Mouse (Mus musculus): ENCODE measurements around the gene Pde9a. TPM values are rescaled to one million over a fixed set of nuclear protein-coding genes. Genes with fewer than 3 reads are reported as not detected.
A peak's percentile ranks its signal among the peaks of the same experiment; 100 is the strongest.

Pde9a gene
- polyA plus RNA-seq, 1 experiment from 2014 or later = 62.5 TPM

GRCm38 (mm10) chr17:31503337-31503736 is 117.3 kb downstream of the Pde9a start:
- Histone ChIP-seq H3K9me3 (ENCODE audit: control insufficient read depth, low read length) (no peaks in the 10 kb centered on the region), H3K4me3 (ENCODE audit: low read length) (no peak overlapping the region), H3K4me2 (ENCODE audit: low read depth, low read length) (no peak overlapping the region), H3K27ac (ENCODE audit: low read length) (no peak overlapping the region), H3K36me3 (ENCODE audit: control insufficient read depth, insufficient read depth, low read length) (peaks cover 24% of the 10 kb centered on the region), H3K9ac (ENCODE audit: low read depth, low read length) (no peak overlapping the region), H3K27me3 (replicated peaks; ENCODE audit: control insufficient read depth, insufficient read depth, low read length) (no peaks in the 10 kb centered on the region), H3K4me1 (ENCODE audit: control insufficient read depth, insufficient read depth, low read length) (0 out of 2 replicates have a peak, but pooled peaks cover 3% of the 10 kb centered on the region)
- ATAC-seq = no peak
- 94% methylated on average over 12 of the region's 12 CpGs for WGBS

DNA sequence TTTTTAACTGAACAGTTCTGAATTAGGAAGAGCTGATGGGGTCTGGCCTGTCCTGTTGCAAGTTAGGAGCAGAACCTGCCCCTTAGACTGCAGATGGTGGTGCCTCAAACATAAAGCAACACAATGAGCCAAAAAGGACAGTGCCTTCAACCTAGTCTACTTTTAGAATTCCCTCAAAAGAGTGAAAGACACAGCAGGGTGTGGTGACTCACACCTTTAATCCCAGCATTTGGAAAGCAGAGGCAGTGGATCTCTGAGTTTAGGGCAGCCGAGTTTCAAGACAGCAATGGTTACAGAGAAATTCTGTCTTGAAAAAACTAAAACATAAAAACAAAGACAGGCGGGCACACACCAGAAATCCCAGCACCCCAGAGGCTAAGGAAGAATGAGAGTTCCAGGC is 117.9 kb downstream of the Pde9a start:
- ATAC-seq = no peak
- 87% methylated on average over 2 of the region's 2 CpGs for WGBS

DNA sequence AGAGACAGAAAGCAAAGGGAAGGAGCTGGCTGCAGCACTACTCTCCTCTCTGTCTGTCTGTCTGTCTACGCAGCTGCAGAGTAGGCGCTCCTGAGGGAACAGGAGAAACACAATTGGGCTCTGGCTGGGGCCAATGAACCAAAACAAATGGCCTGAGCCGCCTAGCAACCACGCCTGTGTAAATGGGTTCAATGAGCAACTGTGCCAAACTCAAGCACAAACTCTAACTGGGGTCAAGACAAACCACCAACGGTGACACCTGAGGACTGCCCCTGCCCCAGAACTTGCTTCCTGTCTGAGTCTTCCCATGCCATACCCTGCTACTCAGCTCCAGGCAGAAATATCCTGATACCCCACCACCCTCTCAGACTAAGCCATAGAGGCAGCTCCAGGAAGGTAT is 119.0 kb downstream of the Pde9a start:
- H3K4me2 ChIP-seq (ENCODE audit: low read depth, low read length) = no peak overlapping the region
- WGBS = 88% methylated on average over 5 of the region's 5 CpGs
- H3K4me3 ChIP-seq (ENCODE audit: low read length) = no peak overlapping the region
- 0 out of 2 replicates have a peak, but pooled peaks cover 3% of the 10 kb centered on the region for H3K4me1 ChIP-seq (ENCODE audit: control insufficient read depth, insufficient read depth, low read length)
- H3K27ac ChIP-seq (ENCODE audit: low read length) = no peak overlapping the region
- no peak overlapping the region for H3K9ac ChIP-seq (ENCODE audit: low read depth, low read length)
- no peaks in the 10 kb centered on the region for H3K27me3 ChIP-seq (replicated peaks; ENCODE audit: control insufficient read depth, insufficient read depth, low read length)
- ATAC-seq = no peak
- H3K9me3 ChIP-seq (ENCODE audit: control insufficient read depth, low read length) = no peaks in the 10 kb centered on the region
- H3K36me3 ChIP-seq (ENCODE audit: control insufficient read depth, insufficient read depth, low read length) = peaks cover 25% of the 10 kb centered on the region

More for the DNA sequence above, 117.9 kb downstream of the Pde9a start:
- Histone ChIP-seq H3K4me2 (ENCODE audit: low read depth, low read length) (no peak overlapping the region), H3K4me1 (ENCODE audit: control insufficient read depth, insufficient read depth, low read length) (0 out of 2 replicates have a peak, but pooled peaks cover 3% of the 10 kb centered on the region), H3K9me3 (ENCODE audit: control insufficient read depth, low read length) (no peaks in the 10 kb centered on the region), H3K9ac (ENCODE audit: low read depth, low read length) (no peak overlapping the region), H3K36me3 (ENCODE audit: control insufficient read depth, insufficient read depth, low read length) (peaks cover 19% of the 10 kb centered on the region), H3K4me3 (ENCODE audit: low read length) (no peak overlapping the region), H3K27ac (ENCODE audit: low read length) (no peak overlapping the region), H3K27me3 (replicated peaks; ENCODE audit: control insufficient read depth, insufficient read depth, low read length) (no peaks in the 10 kb centered on the region)

DNA sequence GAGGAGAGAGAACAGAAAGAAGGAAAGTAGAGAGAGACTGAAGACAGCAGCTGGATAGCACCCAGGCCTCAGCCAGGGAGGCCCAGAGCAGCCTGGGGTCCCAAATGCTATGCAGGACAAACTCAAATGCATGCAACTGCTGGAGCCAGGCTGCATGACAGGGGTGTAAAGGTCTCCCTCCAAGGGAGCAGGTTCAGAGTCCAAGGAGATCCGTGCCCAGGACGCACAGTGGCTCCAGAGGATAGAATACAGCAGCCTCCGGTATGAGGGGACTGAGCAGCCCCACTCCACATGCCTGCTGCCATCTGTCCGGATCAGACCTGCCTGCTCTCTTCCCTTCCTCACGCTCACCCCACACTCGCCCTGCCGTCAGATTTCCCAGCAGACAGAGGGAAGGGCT is 120.3 kb downstream of the Pde9a start:
- WGBS = 73% methylated on average over 7 of the region's 7 CpGs
- H3K36me3 ChIP-seq (ENCODE audit: control insufficient read depth, insufficient read depth, low read length) = peaks cover 30% of the 10 kb centered on the region
- peaks cover 9% of the 10 kb centered on the region for H3K4me1 ChIP-seq (ENCODE audit: control insufficient read depth, insufficient read depth, low read length)
- H3K27ac ChIP-seq (ENCODE audit: low read length) = no peak overlapping the region
- H3K9me3 ChIP-seq (ENCODE audit: control insufficient read depth, low read length) = no peaks in the 10 kb centered on the region
- no peaks in the 10 kb centered on the region for H3K27me3 ChIP-seq (replicated peaks; ENCODE audit: control insufficient read depth, insufficient read depth, low read length)
- H3K4me3 ChIP-seq (ENCODE audit: low read length) = no peak overlapping the region
- peak overlapping the region; percentile 3; the same call in 1 of the 2 replicates for H3K9ac ChIP-seq (ENCODE audit: low read depth, low read length)
- ATAC-seq = no peak
- H3K4me2 ChIP-seq (ENCODE audit: low read depth, low read length) = no peak overlapping the region

- Histone ChIP-seq H3K27me3 (replicated peaks; ENCODE audit: control insufficient read depth, insufficient read depth, low read length) (no peaks in the 10 kb centered on the region), H3K9ac (ENCODE audit: low read depth, low read length) (no peak overlapping the region), H3K4me3 (ENCODE audit: low read length) (peak overlapping the region; percentile 89)
These were observed 124.9 kb downstream of the Pde9a start for GRCm38 (mm10) chr17:31510944-31511343.

DNA sequence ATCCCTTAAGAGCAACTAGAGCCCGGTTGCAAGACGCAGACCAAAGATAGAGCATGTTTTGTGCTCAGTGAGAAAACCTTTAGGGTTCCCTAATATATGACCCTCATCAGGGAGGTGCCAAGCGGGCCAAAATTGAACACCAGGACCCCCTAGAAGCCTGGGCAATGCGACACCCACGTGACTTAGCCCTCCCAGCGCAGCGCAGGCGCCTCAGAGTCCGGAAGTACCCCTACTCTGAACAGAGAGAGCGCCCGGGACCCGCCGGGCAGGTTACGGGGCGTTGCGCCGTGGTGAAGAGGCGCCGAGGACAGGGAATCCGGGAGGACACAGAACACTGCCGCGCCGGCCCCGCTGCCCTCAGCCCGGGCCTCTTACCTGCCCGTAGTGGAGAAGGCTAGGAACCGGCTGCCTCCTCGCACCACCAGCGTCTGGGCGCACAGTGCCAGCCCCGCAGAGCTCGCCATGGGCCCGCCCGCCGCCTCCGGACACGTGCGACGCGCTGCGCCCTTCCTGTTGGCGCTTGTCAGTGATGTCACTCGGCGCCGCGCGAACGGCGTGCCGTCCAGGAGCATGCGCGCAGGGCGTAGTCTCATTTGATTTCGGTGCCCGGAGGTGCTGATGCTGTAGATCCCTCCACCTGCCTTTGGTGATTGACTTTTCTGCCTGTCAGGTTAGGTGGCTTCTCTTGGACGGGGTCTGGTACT is 125.9 kb downstream of the Pde9a start:
- peak overlapping the region; percentile 89 for H3K4me3 ChIP-seq (ENCODE audit: low read length)
- H3K36me3 ChIP-seq (ENCODE audit: control insufficient read depth, insufficient read depth, low read length) = peaks cover 11% of the 10 kb centered on the region
- peak; percentile 98 for ATAC-seq
- under 1% methylated on average over 56 of the region's 56 CpGs for WGBS
- H3K27me3 ChIP-seq (replicated peaks; ENCODE audit: control insufficient read depth, insufficient read depth, low read length) = no peaks in the 10 kb centered on the region
- peaks cover 12% of the 10 kb centered on the region for H3K4me1 ChIP-seq (ENCODE audit: control insufficient read depth, insufficient read depth, low read length)
- peak overlapping the region; percentile 73 for H3K27ac ChIP-seq (ENCODE audit: low read length)
- peak overlapping the region; percentile 80 for H3K4me2 ChIP-seq (ENCODE audit: low read depth, low read length)
- no peaks in the 10 kb centered on the region for H3K9me3 ChIP-seq (ENCODE audit: control insufficient read depth, low read length)
- H3K9ac ChIP-seq (ENCODE audit: low read depth, low read length) = peak overlapping the region; percentile 83

More at GRCm38 (mm10) chr17:31510944-31511343, 124.9 kb downstream of the Pde9a start:
- peak overlapping the region; percentile 80 for H3K4me2 ChIP-seq (ENCODE audit: low read depth, low read length)
- H3K4me1 ChIP-seq (ENCODE audit: control insufficient read depth, insufficient read depth, low read length) = peaks cover 15% of the 10 kb centered on the region
- ATAC-seq = no peak
- H3K36me3 ChIP-seq (ENCODE audit: control insufficient read depth, insufficient read depth, low read length) = peaks cover 11% of the 10 kb centered on the region
- no peak overlapping the region for H3K27ac ChIP-seq (ENCODE audit: low read length)
- WGBS = 93% methylated on average over 6 of the region's 6 CpGs
- H3K9me3 ChIP-seq (ENCODE audit: control insufficient read depth, low read length) = no peaks in the 10 kb centered on the region

GRCm38 (mm10) chr17:31512593-31512992 is 126.6 kb downstream of the Pde9a start:
- Histone ChIP-seq H3K9ac (ENCODE audit: low read depth, low read length) (peak overlapping the region; percentile 83), H3K9me3 (ENCODE audit: control insufficient read depth, low read length) (no peaks in the 10 kb centered on the region), H3K4me3 (ENCODE audit: low read length) (peak overlapping the region; percentile 89), H3K4me2 (ENCODE audit: low read depth, low read length) (peak overlapping the region; percentile 80), H3K27ac (ENCODE audit: low read length) (0 out of 2 replicates have a peak overlapping the region, but pooled peaks have one; percentile 73), H3K4me1 (ENCODE audit: control insufficient read depth, insufficient read depth, low read length) (peaks cover 12% of the 10 kb centered on the region), H3K36me3 (ENCODE audit: control insufficient read depth, insufficient read depth, low read length) (peaks cover 11% of the 10 kb centered on the region), H3K27me3 (replicated peaks; ENCODE audit: control insufficient read depth, insufficient read depth, low read length) (no peaks in the 10 kb centered on the region)
- 16% methylated on average over 6 of the region's 6 CpGs for WGBS
- ATAC-seq = no peak

DNA sequence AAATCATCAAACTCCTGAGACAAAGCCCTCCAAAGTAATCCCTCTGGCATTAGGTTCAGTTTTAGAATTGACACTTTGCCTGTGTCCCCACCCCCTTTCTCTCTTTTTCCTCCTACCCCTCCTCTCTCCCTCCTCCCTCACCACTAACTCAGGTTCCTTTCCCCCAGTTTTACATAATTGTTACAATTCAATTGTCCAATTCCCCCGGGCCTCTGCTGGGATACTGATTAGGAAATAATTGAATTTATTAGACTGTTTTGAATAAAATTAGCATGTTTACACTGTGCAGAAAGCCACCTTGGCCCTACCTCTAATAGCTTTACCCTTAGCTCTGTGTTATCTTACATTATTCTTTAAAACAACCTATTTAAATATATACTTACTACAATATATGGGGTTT is 128.7 kb downstream of the Pde9a start:
- 70% methylated on average over 1 of the region's 1 CpGs for WGBS
- ATAC-seq = no peak

GRCm38 (mm10) chr17:31519344-31519945 is 133.4 kb downstream of the Pde9a start:
- 2% methylated on average over 7 of the region's 7 CpGs for WGBS
- ATAC-seq = peak; percentile 64
- no peaks in the 10 kb centered on the region for H3K36me3 ChIP-seq (ENCODE audit: control insufficient read depth, insufficient read depth, low read length)
- peak overlapping the region; percentile 53 for H3K27ac ChIP-seq (ENCODE audit: low read length)
- H3K9me3 ChIP-seq (ENCODE audit: control insufficient read depth, low read length) = no peaks in the 10 kb centered on the region
- H3K4me2 ChIP-seq (ENCODE audit: low read depth, low read length) = peak overlapping the region; percentile 52
- peaks cover 12% of the 10 kb centered on the region for H3K4me1 ChIP-seq (ENCODE audit: control insufficient read depth, insufficient read depth, low read length)
- no peaks in the 10 kb centered on the region for H3K27me3 ChIP-seq (replicated peaks; ENCODE audit: control insufficient read depth, insufficient read depth, low read length)
- H3K9ac ChIP-seq (ENCODE audit: low read depth, low read length) = 0 out of 2 replicates have a peak overlapping the region, but pooled peaks have one; percentile 30
- H3K4me3 ChIP-seq (ENCODE audit: low read length) = peak overlapping the region; percentile 83

More for the DNA sequence above, 128.7 kb downstream of the Pde9a start:
- no peak overlapping the region for H3K27ac ChIP-seq (ENCODE audit: low read length)
- H3K27me3 ChIP-seq (replicated peaks; ENCODE audit: control insufficient read depth, insufficient read depth, low read length) = no peaks in the 10 kb centered on the region
- H3K4me1 ChIP-seq (ENCODE audit: control insufficient read depth, insufficient read depth, low read length) = peaks cover 12% of the 10 kb centered on the region
- H3K9me3 ChIP-seq (ENCODE audit: control insufficient read depth, low read length) = no peaks in the 10 kb centered on the region
- H3K4me2 ChIP-seq (ENCODE audit: low read depth, low read length) = no peak overlapping the region
- H3K4me3 ChIP-seq (ENCODE audit: low read length) = no peak overlapping the region
- no peak overlapping the region for H3K9ac ChIP-seq (ENCODE audit: low read depth, low read length)
- peaks cover 6% of the 10 kb centered on the region; the same call in 1 of the 2 replicates for H3K36me3 ChIP-seq (ENCODE audit: control insufficient read depth, insufficient read depth, low read length)
